Mouse (Mus musculus) G1E (cell line): Measurements from ENCODE around the gene Rdh19. TPM values are rescaled to one million over a fixed set of nuclear protein-coding genes. Genes with fewer than 3 reads are reported as not detected.
"Not testable (repeated sequence)": the region's sequence is repeated elsewhere in the genome, so short reads cannot be mapped to it uniquely, and the experiment has no call there.

Experiments used
- ATAC-seq: 2 replicates; pipeline ENCODE4 v1.8.0; 2016; ENCODE audit warnings: mild to moderate bottlenecking; ENCODE audit not compliant: insufficient number of reproducible peaks, poor library complexity, low FRiP score, severe bottlenecking; ENCODE audit errors: extremely low read depth
- DNase-seq: peaks from one replicate; pipeline ENCODE4 v3.0.0; 2012; ENCODE audit warnings: low spot score
- H3K27me3 ChIP-seq: 2 replicates; pipeline ENCODE4 v1.6.1; 2012; ENCODE audit warnings: mild to moderate bottlenecking, low read length, inconsistent platforms; ENCODE audit not compliant: insufficient read depth
- H3K36me3 ChIP-seq: replicated peaks from 2 replicates; pipeline ENCODE3; 2012; ENCODE audit warnings: mild to moderate bottlenecking, inconsistent platforms
- H3K4me1 ChIP-seq: 2 replicates; pipeline ENCODE4 v1.6.1; 2012; ENCODE audit warnings: low read depth, low read length, inconsistent platforms, mixed read lengths; ENCODE audit not compliant: insufficient read depth
- H3K4me3 ChIP-seq: 2 replicates; pipeline ENCODE4 v1.5.1; 2012; ENCODE audit warnings: low read depth, mild to moderate bottlenecking, inconsistent platforms, low read length, moderate library complexity, mixed read lengths
- H3K9me3 ChIP-seq: replicated peaks from 2 replicates; pipeline ENCODE4 v1.6.1; 2012; ENCODE audit warnings: inconsistent platforms
- CTCF ChIP-seq: IDR thresholded peaks from 2 replicates; pipeline ENCODE4 v1.5.1; 2012; ENCODE audit warnings: low read depth, low read length, inconsistent platforms, mixed read lengths
- GATA1 ChIP-seq: IDR thresholded peaks from 2 replicates; pipeline ENCODE4 v1.6.1; 2012; ENCODE audit warnings: borderline replicate concordance, low read length, inconsistent platforms, mixed read lengths
- GATA2 ChIP-seq: IDR thresholded peaks from 2 replicates; pipeline ENCODE4 v1.6.1; 2012; ENCODE audit warnings: low read depth, low read length, inconsistent platforms, borderline replicate concordance
- POLR2AphosphoS5 ChIP-seq: IDR thresholded peaks from 2 replicates; pipeline ENCODE4 v1.6.1; 2012; ENCODE audit warnings: low read depth, low read length, inconsistent platforms; ENCODE audit not compliant: insufficient replicate concordance
- TAL1 ChIP-seq: conservative IDR thresholded peaks from 2 replicates; pipeline ENCODE4 v1.6.1; 2012; ENCODE audit warnings: low read depth, low read length, inconsistent platforms, mixed read lengths
- polyA plus RNA-seq: library from polyadenylated mRNA; stranded (reverse); fragments of >175 nt; gene quantifications from 2 replicates; pipeline ENCODE4 v1.2.3, GENCODE M21; 2012
- total RNA-seq, 2 experiments: library from RNA; stranded (forward) in 1 of 2; stranded (reverse) in 1 of 2; fragments of 200-1000 nt in 1 of 2; fragments of >200 nt in 1 of 2; fragmentation: Nextera tagmentation in 1 of 2; gene quantifications; 2 replicates each; pipeline ENCODE4 v1.2.3; 2014 to 2017

Rdh19 gene
- total and polyA plus RNA-seq, 3 experiments: 0.11 TPM; not detected in 2

DNA sequence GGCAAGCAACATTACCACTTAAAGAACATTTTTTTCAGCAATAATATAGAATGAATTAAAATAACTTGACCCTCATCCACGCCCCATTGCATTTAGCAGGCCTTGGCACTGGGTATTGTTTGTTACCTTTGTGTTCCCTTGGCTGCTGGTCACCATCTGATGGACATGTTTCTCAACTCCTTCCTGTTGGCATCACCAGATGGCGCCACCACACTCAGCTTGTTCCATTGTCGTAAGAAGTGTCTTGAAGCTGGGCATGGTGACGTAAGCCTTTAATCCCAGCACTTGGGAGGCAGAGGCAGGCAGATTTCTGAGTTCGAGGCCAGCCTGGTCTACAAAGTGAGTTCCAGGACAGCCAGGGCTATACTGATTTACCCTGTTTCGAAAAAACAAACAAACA, 24.3 kb upstream of the Rdh19 start:
- no peaks in the 10 kb centered on the region for H3K9me3 ChIP-seq
- DNase-seq: no peak
- TF ChIP-seq POLR2AphosphoS5 (no peak), TAL1 (no peak), GATA1 (no peak), CTCF (no peak), GATA2 (no peak)
- no peaks in the 10 kb centered on the region for H3K36me3 ChIP-seq
- peaks cover 8% of the 10 kb centered on the region; the same call in 1 of the 2 replicates for H3K27me3 ChIP-seq
- peak; percentile 40; the same call in 1 of the 2 replicates for ATAC-seq
- no peak overlapping the region for H3K4me3 ChIP-seq
- peaks cover 2% of the 10 kb centered on the region; the same call in 1 of the 2 replicates for H3K4me1 ChIP-seq

DNA sequence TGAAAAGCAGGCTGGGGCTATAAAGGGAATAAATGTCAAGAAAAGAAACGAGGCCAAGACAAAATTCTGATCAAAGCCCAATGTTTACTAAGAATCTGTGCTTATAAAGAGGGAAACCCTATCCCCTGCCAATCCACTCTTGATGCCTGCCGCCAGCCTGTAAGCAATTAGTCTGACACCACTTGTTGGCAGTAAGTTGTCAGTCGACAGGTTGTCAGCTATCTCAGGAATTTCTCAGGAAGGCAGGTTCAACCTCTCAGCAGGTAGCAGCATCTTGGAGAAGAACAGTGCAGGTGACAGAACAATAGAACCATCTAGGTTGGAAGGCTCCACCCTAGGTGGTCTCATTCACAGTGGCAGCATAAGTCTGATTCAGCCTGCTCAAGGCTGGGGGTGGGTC, 20.6 kb upstream of the Rdh19 start:
- Histone ChIP-seq H3K27me3 (peaks cover 3% of the 10 kb centered on the region; the same call in 1 of the 2 replicates), H3K9me3 (no peaks in the 10 kb centered on the region), H3K4me1 (peaks cover 2% of the 10 kb centered on the region; the same call in 1 of the 2 replicates), H3K4me3 (no peak overlapping the region), H3K36me3 (no peaks in the 10 kb centered on the region)
- DNase-seq (no peak), ATAC-seq (no peak)
- TF ChIP-seq GATA1 (no peak), GATA2 (no peak), CTCF (no peak), POLR2AphosphoS5 (no peak), TAL1 (no peak)

DNA sequence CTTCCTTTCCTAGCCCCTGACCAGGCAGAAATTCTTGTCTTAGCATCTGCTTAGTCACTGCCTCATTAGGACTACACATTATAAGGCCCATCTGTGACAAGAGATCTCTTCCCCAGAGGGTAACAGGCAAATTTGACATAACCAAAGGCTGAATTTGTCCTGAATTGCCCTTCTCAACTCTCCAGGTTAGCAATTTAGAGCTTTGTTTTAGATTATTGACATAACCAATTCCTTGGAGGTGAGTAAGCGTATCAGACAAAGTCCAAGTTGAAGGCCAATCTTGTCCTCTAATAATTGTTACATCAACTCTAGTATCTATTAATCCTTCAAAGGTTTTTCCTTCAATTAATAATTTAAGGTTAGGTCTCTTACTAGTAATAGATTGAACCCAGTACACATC, 15.5 kb upstream of the Rdh19 start:
- ATAC-seq, H3K4me3 ChIP-seq, H3K36me3 ChIP-seq, DNase-seq, H3K4me1 ChIP-seq, H3K27me3 ChIP-seq: not testable (repeated sequence)
- H3K9me3 ChIP-seq: peaks cover 18% of the 10 kb centered on the region

DNA sequence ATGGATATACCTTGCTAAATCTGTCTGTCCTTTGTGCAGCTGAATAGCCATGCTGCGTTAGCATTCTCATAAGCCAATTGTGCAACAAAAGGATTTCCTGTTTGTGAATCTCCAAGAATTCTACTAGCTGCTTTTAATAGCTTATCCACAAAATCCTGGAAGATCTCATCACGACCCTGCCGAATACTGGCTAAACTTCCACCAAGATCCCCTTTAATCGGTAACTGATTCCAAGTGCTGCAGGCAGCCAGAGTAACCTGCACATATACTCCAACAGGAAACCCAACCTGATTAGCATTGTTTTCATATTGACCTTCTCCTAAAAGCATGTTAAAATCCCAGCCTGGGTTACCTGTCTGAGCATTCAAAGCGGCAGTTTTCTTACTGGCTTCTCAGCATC, 14.4 kb upstream of the Rdh19 start:
- no peak for TF ChIP-seq GATA2
- TF ChIP-seq TAL1: no peak
- no peak for TF ChIP-seq POLR2AphosphoS5
- no peak for TF ChIP-seq GATA1
- no peak for TF ChIP-seq CTCF
- H3K4me3 ChIP-seq: no peak overlapping the region
- no peaks in the 10 kb centered on the region for H3K4me1 ChIP-seq
- no peaks in the 10 kb centered on the region for H3K27me3 ChIP-seq
- no peaks in the 10 kb centered on the region for H3K36me3 ChIP-seq
- peaks cover 18% of the 10 kb centered on the region for H3K9me3 ChIP-seq
- ATAC-seq: no peak
- no peak for DNase-seq

DNA sequence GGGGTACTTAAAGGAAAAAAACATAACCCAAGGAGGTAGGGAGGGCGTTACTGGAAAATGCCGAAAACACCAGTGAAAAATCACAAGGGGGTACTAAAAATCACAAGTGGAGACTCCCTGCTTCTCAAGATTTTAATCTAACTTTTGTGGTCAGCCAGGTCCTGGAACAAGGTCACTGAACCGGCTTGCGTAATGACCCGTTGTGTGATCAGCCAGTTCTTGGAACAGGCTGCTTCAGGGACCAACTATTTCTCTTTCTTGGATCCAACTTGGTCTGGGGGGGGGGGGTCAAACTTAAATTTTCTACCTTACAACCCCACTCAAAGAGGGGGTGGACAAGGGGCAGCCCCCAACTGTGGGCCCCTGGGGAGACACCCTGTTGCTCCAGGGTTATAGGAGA, 11.9 kb upstream of the Rdh19 start:
- not testable (repeated sequence) for DNase-seq, ATAC-seq, H3K36me3 ChIP-seq, H3K27me3 ChIP-seq, H3K4me1 ChIP-seq, H3K4me3 ChIP-seq
- peaks cover 23% of the 10 kb centered on the region for H3K9me3 ChIP-seq

DNA sequence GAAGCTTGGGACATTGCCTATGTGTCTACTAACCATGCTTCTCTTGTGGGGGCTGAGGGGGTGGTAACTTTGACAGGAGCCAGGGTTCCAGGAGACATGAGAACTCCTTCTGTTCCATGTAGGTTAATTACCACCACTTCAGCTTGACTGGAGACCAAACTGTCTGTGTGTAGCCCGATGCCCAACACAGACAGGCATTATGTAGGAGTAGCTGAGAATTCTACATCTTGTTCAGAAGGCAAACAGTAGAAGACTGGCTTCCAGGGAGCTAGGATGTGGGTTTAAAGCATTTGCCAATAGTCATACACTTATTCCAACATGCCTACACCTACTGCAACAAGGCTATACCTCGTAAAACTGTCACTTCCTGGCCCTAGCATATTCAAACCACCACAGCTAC, 11.2 kb upstream of the Rdh19 start:
- TF ChIP-seq TAL1 (no peak), GATA2 (no peak), CTCF (no peak), GATA1 (no peak), POLR2AphosphoS5 (no peak)
- ATAC-seq (no peak), DNase-seq (no peak)
- peaks cover 7% of the 10 kb centered on the region; the same call in 1 of the 2 replicates for H3K4me1 ChIP-seq
- no peak overlapping the region for H3K4me3 ChIP-seq
- peaks cover 23% of the 10 kb centered on the region for H3K9me3 ChIP-seq
- no peaks in the 10 kb centered on the region for H3K27me3 ChIP-seq
- no peaks in the 10 kb centered on the region for H3K36me3 ChIP-seq

DNA sequence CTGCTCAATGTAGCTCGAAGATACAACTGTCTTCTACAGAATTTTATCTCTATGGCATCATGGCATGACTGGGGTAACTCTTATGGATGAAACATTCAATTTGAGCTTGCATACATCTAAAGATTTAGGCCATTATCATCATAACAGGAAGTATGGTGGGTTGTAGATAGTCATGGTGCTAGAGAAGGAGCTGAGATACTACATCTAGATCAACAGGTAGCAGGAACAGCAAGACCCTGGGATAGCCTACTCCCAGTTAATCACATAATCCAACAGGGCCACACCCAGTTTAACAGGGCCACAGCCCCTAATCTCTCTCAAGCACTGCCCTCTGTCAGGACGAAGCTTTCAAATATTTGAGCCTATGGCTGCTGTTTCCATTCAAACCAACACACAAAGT, 9.0 kb upstream of the Rdh19 start:
- peak; percentile 81 for ATAC-seq
- DNase-seq: no peak

DNA sequence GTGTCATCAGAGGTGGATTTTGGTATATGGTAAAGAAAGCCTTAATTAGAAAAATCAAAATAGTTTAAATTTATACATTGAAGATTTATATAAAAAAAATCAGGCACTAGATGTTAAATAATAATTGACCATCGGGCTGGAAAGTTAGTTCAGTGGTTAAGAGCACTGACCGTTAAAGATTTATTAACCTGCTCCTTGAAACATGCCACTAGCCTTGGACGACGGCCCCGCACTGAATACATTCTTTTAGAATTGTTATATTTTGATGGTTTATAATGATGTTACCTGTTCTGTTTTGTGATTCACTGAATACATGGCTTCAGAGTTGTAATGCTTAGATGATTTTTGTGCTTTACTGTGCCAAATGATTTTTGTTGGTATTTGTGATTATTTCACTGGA, 3.8 kb upstream of the Rdh19 start:
- not testable (repeated sequence) for ATAC-seq, H3K4me3 ChIP-seq

More for the DNA sequence above, 9.0 kb upstream of the Rdh19 start:
- Histone ChIP-seq H3K27me3 (no peaks in the 10 kb centered on the region), H3K4me1 (peaks cover 7% of the 10 kb centered on the region; the same call in 1 of the 2 replicates), H3K4me3 (no peak overlapping the region), H3K9me3 (peaks cover 23% of the 10 kb centered on the region), H3K36me3 (no peaks in the 10 kb centered on the region)
- TF ChIP-seq TAL1 (peak; percentile 14; the same call in 1 of the 2 replicates), GATA2 (no peak)

More for the DNA sequence above, 3.8 kb upstream of the Rdh19 start:
- H3K9me3 ChIP-seq: peaks cover 21% of the 10 kb centered on the region
- H3K27me3 ChIP-seq, DNase-seq, H3K36me3 ChIP-seq, H3K4me1 ChIP-seq: not testable (repeated sequence)
